Mouse (Mus musculus) heart, postnatal 14 days (tissue): ENCODE data around the gene Odf3. TPM values are rescaled to one million over a fixed set of nuclear protein-coding genes. Genes with fewer than 3 reads are reported as not detected.

Experiments
- DNase-seq, 2 experiments: peaks; one replicate each; pipeline ENCODE4 v3.0.0; 2021 to 2022
- intact Hi-C: fragments of 180-260 bp; cut with DNase I; formaldehyde crosslinking; loops from one replicate; pipeline ENCODE4 v1.15.1; 2025
- long read RNA-seq, 2 experiments: library from polyadenylated mRNA; stranded (forward); transcript quantifications; one replicate each; pipeline ENCODE4 v2.0.0; 2021
- total RNA-seq, 2 experiments: library from RNA; stranded (reverse); gene quantifications; 2 replicates each; pipeline ENCODE4 v1.2.3; 2021

Odf3 gene
- not detected for total RNA-seq
- long read RNA-seq, experiment 1, result 0 reads
- long read RNA-seq, experiment 2, result 0 reads

DNA sequence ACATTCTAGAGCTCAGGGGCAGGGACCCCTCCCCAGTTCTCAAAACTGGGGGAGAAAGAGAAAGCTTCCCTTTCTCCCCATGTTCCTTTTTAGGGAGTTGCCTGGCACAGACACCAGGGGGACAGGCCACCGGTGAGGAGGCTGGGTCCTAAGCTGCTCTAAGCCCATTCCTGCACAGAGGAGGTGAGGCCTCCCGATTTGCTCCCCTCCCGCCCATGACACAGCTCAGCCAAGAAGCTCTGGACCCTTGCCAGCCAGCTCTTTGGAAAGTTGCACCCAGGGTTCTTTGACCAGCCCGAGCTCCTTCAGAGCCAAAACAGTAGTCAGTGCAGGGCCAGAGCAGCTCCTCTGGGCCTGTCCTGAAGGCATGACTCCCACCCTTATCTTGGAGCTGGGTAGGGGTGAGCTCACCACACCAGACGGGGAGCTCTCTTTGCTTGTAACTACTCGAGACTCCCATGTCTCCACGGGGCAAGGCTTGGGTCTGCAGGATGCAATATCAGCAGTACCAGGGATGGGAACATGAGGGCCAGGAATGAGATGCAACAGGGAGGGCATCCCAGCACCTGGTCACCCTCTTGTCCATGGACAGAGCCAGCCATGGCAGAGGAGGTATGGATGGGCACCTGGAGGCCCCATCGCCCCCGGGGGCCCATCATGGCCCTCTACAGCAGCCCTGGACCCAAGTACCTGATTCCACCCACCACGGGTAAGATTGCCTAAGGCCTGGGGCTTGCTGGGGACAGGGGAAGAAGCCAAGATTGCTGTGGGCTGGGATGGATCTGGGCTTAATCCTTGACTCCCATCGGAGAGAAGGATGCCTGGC, at the start of gene Odf3:
Gene Odf3, plus strand, starts transcription at position 51 of the 826 bp plus-strand sequence.
- DNase-seq, result peak in 1 of 2 experiments; percentile 40

DNA sequence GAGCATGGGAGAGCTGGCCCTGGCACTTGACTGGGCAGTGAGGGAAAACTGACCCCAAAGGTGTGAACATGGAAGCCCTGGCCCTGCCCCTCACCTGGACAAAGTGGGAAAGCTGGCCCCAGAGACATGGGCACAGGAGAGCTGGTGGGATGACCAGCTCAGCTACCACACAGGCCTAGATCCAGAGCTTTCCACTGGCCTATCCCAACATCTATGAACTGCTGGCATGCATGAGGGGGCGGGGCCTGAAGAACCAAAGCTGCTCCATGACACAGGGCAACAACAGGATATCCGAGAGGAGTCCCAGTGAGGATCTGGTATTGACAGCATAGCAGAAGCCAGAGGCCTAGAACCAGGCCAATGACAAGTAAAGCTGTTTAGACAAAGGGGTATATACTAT, 49.4 kb upstream of the Odf3 start:
- DNase-seq, result no peak
- intact Hi-C loops, result no loop called here

More for the DNA sequence above, at the start of gene Odf3:
- intact Hi-C loops, result loop anchor here (5.0 to 10.0 kb wide), 3 partner anchors 34 to 517 kb away; partner anchors contain the start of genes Psmd13 and Sirt3

DNA sequence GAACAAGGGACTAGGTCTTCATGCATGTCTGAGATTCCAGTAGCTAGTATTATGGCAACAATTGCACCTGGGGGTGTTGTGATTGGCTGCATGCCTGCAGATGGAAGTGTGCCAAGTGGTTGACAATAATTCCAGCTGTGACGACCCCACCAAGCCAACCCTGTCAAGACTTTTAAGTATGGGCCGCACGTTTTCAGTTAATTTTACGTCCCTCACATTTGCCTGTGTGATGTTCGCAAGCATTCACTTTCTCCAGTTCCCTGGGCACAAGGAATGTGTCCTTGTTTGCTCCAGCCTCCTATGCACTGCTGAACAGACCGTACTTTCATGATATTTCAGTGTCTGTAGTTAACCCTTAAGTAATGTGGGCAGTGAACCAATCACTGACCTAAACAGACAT, 45.0 kb upstream of the Odf3 start:
- DNase-seq, result no peak
- intact Hi-C loops, result no loop called here

DNA sequence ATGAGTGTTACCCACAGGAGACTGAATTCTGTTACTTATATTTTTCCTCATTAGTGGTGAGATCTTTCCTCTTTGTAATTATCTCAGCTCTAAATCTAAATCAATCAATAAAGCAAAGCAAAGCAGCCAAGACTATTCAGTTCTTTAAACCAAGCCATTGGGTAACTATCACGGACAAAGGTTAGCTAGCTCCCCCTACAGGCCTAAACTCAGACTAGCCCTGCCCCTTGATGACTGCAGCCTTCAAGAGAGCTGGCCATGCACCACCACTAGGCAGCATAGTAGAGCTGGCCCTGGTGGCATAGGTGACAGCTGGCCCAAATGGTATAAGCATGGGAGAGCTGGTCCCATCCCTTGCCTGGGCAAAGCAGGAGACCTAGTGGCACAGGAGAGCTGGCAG, 41.9 kb upstream of the Odf3 start:
- peak in 1 of 2 experiments; percentile 28 for DNase-seq
- intact Hi-C loops, result no loop called here

DNA sequence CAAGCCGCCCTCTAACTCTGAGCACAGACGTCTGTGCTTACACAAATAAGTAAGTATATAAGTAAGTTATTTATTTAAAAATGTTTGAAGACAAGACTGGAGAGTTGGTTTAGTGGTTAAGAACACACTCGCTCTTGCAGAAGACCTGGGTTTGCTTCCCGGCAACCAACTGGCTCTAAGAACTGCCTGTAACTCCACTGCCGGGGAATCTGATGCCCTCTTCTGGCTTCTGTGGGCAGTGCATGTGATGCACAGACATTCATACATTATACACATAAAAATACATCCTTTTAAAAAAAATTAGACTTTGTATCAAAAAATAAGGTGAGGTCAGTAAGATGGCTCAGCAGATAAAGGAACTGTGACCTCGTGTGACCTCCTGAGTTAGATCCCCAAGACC, 37.1 kb upstream of the Odf3 start:
- intact Hi-C loops, result no loop called here
- DNase-seq, result no peak

DNA sequence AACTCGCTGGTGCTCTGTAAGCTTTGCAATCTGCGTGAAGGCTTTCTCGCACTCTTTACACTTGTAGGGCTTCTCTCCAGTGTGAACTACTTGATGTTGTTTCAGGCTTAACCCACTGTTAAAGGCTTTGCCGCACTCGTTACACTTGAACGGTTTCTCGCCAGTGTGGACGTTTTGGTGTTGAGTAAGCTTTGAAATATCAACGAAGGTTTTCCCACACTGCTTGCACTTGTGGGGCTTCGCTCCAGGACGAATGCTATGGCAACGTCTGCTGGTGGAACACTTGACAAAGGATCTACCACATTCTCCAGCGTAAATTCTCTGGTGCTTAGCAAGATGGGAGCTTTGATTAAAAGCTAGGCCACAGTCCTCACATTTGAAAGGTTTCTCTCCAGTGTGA, 35.9 kb upstream of the Odf3 start:
- no peak for DNase-seq
- intact Hi-C loops, result no loop called here

DNA sequence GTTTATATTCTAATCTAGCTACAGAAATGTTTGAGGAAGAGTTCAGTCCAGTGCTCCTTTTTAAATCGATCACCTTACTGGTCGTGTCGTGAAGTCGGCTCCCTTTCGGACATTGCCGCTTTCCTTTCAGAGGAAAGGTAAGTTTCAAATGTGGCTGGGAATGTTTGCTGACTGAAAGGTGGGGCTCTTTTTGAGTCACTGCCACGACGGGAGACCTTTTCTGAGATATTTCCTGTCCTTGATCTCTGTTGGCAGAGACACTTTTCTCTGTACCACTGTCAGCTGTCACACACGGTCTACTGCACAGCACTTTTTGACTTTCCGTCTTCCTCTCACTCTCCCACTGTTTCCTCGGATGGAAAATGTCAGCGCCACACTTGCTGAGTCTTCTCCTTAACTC, 34.8 kb upstream of the Odf3 start:
- no peak for DNase-seq
- intact Hi-C loops, result no loop called here

DNA sequence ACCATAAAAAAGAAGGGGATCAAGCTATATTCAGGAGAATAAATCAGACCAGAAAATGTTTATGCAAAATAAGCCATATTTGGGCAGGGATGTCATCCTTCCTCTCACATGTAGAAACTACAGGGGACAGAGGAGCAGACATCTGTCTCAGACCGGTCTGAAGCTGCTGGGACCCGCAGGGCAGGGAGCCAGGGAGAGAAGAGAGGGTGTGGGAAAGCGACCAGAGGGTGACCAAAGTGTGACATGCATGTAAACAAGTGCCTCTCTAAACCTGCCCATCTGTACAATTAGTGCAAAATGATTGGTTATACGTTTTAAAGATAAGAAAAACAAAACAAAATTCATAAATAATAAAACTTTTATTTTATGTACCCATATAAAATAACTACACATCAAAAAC, 27.4 kb upstream of the Odf3 start:
- intact Hi-C loops, result no loop called here
- no peak for DNase-seq

DNA sequence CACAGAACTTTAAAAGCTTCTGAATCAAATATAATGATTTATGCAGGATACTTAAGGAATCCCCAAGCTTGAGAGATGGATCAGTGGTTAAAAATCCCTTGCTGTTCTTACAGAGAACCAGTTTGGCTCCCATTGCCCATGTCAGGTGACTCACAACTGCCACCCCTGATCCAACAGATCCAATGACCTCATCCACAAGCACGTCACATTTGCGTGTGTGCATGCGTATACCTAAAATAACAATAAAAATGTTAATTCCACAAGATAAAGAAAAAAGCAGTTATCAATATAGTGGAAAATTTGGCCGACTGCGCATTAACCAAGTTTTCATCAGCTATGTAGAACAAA, 26.3 kb upstream of the Odf3 start:
- no peak for DNase-seq
- intact Hi-C loops, result no loop called here

DNA sequence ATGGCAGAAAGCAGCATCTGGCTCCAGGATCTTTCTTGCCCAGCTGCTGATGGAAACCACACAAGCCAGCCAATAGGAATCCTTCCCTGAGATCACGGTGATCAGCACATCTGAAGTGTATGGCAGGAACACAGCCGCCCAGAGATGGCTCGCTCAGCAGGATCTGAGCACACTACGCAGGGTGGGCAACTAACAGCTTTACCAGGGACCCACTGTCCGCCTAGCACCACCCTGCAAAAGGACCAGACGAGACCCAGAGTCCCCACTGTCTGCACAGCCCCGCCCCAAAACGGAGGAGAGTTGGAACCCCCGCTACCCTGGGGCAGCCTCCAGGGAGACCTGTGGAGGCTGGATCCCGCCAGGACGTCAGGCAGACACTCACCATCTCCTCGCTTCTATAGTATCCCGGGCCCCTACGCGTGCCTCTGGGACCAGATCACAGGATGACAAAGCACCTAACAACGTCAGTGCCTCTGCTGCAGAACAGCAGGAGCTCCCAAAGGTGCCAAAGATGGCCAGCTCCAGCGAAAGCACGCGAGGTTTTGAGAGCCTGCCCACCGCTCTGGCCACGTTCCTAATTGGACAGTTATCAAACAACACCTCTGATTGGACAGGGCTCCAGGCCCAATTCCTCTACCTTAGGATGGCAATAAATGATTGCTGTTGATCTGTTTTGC, 25.8 kb upstream of the Odf3 start, which contains the start of gene Zfp941:
Gene Zfp941, minus strand, starts transcription at position 526 of the 677 bp plus-strand sequence.
- intact Hi-C loops, result no loop called here
- peak in 1 of 2 experiments; percentile 29 for DNase-seq

DNA sequence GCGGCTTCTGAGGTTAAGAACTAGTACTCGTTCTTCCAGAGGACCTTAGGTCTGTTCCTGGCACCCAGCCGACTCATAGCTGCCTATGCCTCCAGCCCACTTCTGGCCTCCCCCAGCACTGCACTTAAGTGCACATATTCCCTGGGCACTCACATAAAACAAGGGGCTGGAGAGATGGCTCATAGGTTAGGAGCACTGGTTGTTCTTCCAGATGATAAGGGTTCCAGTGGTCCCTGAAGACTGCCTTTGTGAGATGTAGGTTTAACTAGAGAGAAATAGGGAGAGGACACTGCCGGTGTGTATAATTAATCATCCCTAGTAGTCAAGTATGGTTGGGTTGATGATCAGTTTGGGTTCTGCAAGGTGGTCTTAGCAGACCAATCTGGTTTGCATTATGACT, 24.9 kb upstream of the Odf3 start:
- DNase-seq, result no peak
- intact Hi-C loops, result no loop called here

DNA sequence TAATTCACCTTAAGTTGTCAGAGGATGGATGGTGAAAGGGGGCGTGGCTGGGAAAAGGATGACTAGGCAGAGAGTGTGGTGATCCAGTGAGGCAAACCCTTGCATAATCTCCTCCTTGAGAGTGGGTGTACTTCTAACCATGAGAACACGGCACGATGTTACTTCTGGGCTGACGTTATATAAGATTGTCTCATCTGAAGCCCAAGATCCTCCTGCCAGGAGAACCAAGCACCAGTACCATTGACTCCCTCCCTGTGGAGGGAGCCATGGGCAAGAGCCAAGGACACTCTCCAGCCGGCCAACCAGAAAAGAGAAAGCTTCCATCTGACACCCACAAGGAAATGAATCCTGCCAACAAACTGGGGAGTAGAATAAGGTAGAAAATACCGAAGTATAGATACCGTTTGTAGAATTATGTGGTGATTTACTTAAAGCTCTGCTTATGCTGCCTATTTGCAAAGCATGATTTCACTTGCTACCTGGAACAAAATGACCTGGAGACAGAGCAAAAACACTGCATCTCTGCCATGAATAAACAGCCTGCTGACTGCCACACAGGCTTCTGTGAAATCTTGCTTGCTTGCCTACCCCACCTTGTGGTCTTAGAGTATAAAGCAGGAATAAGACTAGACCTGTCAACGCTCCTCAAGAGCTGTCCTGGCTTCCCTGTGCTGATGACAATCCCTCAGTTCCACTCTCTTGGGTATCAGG, 19.3 kb upstream of the Odf3 start:
- DNase-seq, result peak in 1 of 2 experiments; percentile 28
- intact Hi-C loops, result loop anchor here (5.0 kb wide), 1 partner anchor 746 kb away; the partner anchor contains the start of gene Caly

DNA sequence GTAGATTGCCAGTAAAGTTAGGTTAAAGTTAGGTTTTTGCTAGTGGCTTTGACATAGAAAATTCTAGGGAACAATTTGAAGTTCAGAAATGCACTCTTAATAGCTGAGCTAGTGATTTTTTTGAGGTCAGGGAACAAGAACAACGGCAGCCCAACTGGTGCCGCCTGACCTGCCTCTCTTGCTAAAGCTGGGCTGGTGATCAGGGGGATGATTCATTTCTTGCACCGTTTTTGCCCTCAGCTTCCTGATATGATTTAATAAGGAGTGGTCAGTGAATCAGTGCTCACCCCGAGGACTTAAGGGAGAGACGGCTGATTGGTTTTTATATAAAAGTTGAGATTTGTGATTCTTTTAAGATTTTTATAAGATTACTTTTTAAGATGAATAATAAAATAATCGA, 16.2 kb upstream of the Odf3 start:
- DNase-seq, result no peak
- intact Hi-C loops, result no loop called here

DNA sequence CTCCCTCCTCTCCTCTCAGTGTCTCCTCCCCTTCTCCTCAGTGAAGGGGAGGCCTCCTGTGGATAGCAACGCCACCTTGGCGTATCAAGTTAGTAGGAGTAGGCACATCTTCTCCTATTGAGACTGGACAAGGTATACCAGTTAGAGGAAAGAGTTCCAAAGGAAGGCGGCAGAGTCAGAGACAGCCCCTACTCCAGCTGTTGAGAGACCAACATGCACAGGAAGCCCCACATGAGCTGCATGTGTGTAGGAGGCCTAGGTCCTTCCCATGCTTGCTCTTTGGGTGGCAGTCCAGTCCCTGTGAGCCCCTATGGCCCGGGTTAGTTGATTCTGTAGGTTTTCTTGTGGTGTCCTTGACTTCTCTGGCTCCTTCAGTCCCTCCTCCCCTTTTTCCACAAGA, 14.3 kb upstream of the Odf3 start:
- DNase-seq, result no peak
- intact Hi-C loops, result no loop called here

DNA sequence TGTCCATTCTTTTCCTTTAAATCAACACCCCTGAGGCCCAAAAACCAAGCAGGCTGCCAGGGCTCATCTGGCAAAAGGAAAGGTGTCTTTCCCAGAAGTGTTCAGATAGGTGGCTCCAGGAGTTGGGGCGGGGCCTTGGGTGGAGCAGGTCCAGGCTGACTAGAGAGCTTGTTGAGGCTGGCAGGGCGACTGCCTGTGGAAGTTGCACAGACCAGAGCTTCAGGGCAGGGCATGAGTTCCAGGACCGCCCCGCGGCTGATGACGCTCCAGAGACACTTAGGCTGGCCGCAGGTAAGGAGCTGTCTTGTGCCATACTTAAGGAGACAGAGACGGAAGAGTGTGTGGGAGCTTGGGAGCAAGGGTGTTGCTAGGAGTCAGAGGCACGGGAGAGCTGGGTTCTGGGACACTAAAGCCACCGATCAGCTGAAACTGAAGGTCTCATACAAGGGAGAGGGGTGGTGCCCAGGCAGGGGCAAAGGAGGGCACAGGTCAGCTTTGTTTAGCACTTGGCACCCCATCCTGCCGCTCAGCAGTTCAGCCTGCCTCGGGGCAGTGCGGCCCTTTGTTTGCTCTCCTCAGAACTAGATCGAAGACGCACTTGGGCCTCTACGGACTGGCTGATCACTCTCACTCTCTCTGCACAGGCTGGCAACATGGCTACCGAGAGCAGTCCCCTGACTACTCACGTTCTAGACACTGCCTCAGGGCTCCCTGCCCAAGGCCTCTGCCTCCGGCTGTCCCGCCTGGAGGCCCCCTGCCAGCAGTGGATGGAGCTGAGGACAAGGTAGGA, 12.4 kb upstream of the Odf3 start, which contains the start of gene Urah:
Gene Urah, plus strand, starts transcription at position 51 of the 790 bp plus-strand sequence.
- intact Hi-C loops, result no loop called here

DNA sequence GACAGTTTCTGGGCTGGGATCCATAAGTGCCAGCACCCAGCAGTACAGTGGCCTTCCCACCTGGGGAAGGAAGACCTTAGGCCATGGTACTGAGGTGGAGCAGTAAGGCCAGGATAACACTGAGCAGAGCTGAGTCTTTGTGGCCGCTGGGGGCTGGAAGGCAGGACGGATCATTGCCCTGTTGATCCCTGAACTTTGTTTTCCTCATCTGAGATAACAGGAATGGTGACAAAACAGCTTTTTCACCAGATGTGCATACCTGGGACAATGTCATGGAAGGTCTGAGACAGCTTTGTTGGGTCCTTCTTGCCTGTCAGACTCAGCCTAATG, 11.9 kb upstream of the Odf3 start:
- DNase-seq, result no peak
- intact Hi-C loops, result no loop called here

More for the DNA sequence above, 12.4 kb upstream of the Odf3 start, which contains the start of gene Urah:
- DNase-seq, result no peak

DNA sequence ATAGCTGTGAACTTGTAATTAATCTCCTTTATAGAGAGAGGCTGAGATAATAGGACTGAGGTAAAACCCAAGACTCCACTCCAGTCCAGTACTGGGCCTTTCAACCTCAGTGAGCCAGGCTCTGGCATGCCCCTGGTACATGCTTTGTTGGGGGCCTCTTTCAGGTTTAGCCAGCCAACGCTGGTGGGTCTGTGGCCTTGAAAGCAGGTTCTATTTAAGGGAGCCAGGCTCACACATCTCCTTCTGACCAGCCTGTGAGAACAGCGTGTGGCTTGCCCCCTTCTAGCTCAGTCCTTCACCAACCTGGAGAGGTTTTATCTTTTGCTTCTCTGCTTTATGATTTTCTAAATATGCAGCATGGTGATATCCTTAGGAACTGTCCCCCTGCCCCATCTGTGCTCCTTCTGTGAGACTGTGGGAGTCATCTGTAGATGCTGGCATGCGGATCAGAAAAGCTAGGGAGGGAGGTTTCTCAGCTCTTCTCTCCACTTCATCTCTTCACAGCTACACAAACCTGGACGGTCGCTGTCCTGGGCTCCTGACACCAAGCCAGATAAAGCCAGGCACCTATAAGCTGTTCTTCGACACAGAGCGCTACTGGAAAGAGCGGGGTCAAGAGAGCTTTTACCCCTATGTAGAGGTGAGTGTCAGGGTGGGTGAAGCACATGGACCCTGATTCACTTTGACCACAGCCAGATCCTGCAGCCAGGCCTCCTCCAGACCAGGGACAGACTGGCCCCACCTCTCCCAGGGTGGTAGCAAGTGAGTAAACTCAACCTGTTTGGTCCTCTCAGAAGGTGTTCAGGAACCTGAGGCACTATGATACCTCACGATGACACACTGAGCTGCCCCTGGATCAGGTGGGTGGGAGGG, 11.1 kb upstream of the Odf3 start:
- intact Hi-C loops, result no loop called here
- no peak for DNase-seq

DNA sequence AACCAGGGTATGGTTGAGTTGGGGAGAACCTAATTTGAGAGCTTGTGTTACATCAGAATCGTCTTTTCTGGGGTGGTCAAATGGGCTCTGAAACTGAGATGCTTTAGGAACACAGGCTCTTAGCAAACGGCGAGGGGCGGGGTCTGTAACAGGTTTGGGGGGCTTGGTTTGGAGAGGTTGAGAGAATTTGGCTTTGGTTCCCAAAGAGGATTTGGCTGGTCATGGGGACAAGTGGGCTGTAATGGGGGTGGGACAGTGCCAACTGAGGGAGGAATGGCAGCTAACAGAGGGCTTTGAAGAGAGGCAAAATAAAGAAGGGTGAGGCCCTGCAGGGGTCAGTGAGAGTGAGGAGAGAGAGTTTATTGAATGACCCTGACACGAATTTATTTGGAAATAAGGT, 8.0 kb upstream of the Odf3 start:
- no peak for DNase-seq
- intact Hi-C loops, result no loop called here
